Mouse (Mus musculus): ENCODE results near the gene Chaf1b. TPM values are rescaled to one million over a fixed set of nuclear protein-coding genes. Genes with fewer than 3 reads are reported as not detected.

Gene Chaf1b
- polyA plus RNA-seq, 1 experiment from 2014 or later, result 70.7 TPM

DNA sequence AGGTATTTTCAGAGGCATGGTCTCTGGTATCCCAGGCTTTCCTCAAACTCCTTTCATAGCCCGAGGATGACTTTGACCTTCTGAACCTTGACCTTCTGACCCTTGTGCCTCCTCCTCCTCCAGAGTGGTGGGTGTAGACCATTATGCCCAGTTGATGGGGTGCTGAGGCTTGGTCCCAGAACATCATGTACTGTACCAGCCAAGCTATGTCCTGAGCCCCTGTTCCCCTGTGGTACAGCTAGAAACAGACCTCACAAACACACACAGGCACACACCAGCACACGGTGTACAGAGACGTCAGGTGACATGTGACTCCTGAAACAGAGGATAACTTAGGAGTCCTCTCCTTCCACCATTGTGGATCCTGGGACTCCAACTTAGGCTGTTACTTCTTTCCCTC is 29.1 kb downstream of the Chaf1b start:
- DNase-seq (ENCODE audit: low spot score), result no peak

DNA sequence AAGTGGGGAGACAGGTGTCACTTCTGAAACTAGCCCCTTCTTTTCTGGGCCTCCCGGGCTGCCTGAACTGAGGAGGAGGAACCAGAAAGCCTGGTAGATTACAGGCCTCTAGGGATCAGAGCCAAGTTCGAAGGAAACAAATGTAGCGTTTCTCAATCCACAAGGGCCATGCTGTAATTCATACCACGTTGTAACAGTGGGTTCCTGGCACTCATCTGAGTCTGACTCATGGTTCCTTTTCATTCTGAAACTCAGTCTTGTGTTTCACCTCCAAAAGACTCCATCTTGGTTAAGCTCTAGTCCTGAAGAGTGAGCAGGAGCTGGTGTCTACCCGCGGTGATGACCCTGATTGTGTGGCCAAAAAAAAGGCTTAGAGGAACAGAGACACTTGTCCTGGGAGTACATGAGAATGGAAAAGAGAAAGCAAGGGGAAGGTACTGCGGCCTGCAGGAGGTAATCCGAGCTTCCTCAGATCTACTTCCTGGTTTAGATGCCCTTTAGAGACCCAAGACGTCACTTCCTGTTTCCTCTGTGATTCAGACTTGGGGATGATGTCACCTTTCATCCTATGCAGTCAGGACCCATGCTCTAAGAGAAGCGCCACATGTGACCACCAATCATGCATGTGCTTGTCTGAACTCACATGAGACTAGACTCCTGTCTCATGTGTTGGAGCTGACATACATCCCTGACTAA is 30.3 kb downstream of the Chaf1b start:
- peak; percentile 64 for DNase-seq (ENCODE audit: low spot score)

DNA sequence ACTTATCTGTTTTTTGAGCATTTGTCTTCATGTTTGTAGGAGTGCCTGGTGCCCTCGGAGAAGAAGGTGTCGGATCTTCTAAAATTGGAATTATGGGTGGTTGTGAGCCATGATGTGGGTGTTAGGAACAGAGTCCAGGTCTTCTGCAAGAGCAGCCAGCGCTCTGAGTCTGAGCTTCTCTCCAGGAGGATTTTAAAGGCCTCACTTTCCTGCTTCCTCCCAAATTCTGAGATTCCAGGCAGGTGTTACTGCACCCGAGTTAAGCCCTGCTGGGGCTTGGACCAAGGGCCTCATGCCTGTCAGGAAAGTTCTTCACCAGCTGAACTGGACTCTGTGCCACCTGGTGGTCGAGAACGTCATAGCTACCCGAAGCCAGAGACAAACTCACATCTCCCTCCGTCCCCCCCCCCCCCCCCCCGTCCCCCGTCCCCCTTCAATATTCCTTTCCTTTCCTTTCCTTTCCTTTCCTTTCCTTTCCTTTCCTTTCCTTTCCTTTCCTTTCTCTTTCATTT is 31.7 kb downstream of the Chaf1b start:
- peak; percentile 70 for DNase-seq (ENCODE audit: low spot score)

DNA sequence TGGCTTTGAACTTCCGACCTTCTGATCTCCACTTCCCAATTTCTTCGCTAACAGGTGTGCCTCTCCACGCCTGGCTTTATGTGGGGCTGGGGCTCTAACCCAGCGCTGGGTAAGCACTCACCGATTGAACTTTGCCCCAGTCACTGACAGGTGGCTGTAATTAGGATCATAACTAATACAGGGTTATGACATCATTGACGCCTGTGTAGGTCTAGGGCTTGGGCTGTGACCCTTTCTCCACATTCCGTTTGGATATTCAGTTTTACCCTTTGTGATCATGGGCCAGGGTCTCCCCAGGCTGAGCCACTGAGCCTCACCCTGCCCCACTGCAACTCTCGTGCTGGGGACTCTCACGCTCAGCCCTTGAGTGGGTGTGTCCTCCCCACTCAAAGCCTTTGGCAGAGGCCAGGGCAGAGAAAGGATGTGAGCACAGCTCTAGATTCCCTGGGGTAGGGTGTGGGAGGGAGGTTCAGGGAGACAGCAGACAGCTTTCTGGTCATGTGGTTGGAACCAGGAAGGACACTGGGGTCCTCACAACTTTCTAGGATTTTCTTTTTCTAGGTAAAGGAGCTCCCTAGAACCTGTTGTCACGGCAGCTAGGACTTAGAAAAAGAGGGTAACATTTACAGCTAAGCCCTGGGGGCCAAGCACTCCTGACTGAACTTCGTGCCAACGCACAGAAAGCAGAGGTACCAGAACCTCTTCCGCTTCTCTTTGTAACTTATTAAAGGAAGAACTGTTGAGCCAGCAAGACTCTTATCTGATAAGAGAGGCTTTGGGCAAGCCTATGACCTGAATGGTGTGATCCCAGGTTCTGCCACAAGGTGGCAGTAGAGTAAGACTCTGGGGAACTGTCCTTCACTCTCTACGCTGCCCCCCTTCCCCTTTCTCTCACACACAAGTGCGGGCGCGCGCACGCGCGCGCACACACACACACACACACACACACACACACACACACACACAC is 34.3 kb downstream of the Chaf1b start:
- peak; percentile 89 for DNase-seq (ENCODE audit: low spot score)

DNA sequence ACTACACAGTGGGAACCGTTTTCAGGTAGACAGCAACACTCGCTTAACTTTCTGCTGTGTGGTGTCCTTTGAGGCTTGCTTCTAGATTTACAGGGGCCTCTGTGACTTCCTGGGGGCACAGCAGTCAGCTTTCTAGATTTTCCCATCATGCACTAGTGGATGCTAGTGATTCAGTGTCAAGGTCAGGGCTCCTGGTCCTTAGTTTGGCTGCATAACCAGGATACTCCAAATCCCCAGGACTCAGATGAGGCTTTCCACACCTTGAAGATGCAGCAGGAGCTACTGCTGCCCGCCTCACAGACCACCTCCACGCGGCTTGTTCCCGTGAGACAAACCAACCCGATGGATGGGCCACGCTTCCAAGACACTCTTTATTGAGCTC is 35.0 kb downstream of the Chaf1b start:
- DNase-seq (ENCODE audit: low spot score), result no peak

DNA sequence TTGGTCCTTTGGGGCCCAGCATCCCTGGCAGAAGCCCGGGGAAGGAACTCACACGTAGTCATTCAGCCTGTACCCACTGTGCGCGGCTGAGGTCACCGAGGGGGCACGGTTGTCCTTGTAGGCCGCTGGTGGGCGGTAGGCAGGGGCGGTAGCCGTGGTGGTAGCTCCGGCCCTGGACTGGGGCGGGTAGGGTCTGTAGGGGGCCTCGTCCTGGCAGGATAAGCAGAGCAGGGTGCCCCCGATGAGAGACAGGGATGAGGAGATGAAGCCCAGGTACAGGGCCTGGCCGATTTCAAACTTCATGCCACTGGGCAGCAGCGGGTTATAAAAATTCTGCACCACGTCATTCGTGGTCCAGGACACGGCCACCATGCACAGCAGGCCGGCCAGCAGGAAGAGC is 35.5 kb downstream of the Chaf1b start:
- no peak for DNase-seq (ENCODE audit: low spot score)

DNA sequence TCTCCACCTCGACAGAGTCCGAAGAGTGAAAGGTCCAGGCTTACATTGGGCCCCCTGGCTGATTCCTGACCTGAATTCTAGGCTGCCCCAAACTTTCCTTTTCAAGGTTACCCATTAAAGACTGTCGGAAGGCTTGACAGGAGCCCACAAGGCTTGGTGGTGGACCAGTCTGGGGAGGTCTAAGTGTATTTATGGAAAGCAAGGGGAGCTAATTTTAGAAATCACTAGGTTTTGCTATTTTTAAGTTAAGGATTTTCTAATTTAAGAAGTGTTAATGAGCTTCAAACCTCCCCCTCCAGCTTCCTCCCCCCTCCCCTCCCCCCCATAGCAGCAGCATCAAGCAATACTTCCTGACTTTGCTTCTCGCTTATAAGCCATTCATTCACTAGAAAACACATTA is 37.0 kb downstream of the Chaf1b start:
- no peak for DNase-seq (ENCODE audit: low spot score)

DNA sequence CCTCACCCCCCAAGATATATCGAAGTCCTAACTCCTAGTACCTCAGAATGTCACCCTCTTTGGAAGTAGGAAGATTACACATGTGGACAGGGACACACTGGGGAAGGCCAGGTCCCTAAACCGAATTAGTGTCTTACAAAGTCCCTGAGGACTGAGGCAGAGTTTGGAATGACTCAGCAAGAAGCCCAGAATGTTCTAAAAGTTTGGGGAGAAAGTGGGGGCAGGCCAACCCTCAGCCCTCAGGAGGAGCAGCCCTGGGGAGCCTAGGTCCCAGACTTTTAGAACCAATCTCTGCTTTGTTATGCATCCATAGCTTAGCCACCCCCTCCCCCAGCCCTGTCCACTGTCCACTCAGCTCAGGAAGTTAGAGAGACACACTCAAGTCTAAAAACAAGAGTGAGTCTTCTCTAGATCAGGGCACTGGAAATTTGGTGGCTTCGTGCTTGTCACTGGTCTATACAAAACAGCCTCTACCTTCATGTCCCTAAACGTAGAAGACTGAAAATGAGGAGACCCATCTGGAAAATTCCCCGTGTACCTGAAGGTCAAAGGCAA is 39.2 kb downstream of the Chaf1b start:
- no peak for DNase-seq (ENCODE audit: low spot score)

DNA sequence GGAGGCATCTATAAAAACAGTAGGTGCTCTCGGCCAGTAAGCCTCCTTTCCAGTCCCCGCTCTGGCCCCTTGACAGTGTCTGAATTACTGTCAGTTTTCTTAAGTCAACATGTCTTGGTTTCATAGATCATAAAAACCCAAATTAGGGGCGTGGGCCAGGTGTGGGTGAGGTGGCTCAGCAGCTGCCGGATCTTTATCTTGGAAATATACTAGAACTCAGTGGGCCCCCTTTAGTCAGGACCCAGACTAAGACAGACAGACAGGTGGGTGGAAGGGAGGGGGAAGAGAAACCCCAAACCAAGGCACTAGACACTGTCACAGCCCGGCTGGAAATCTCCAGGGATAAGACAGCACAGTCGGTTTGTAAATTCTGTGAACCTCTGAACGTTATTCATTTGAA is 40.1 kb downstream of the Chaf1b start:
- no peak for DNase-seq (ENCODE audit: low spot score)

DNA sequence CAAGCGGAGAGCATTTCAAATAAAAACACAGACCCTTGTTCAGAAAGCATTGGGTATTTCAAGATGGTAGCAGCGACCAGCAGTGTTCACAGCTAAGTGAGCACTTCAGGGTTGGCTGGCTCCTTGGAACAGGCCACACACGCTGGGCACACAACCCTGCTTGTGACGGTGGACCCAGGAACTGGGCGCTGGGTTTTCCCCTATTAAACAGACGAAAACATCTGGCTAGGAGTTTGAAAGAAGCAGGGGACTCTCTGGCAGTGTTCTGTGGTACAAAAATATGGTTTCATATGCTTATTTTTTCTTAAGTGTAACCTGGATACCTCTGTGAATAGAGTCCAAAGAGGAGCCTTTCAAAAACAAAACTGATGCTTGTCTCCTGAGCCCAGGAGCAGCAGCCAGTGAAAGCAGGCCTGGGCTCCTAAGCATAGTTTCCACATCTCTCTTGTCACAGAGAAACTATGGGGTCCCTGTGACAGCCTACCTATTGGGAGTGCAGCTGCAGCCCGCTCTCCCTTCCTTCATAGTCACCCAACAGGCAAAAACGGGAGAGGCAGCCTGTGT is 42.1 kb downstream of the Chaf1b start:
- DNase-seq (ENCODE audit: low spot score), result no peak

DNA sequence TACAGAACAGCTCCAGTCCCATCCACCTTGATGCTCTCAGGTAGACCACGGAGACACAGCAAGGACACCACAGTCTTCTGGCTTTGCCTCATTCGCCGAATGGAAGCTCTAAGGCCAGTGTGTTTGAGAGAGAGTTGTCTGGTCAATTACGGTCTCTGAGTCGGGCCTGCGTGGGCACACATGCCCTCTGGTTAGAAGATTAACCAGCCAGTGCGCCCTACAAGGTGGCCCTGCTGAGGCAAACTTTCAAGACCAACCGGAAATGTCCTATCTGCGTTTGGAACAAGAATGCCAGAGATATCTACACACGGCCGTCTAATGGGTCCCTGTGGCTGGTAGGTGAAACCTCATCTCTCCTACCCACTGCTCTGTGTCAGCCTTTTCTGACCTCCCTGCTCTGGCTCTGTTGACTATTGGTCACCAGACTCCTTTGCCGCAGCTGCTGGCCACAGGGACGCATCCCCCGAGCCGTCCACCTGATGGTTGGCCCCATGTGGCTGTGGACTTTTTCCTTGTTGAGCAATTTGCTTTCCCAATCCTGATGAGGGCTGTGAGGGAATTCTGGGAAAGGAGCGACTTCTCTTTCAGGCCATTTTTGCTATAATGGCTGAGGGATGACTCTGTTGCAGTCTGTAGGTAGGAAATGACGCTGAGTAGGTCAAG is 45.8 kb downstream of the Chaf1b start:
- no peak for DNase-seq (ENCODE audit: low spot score)

DNA sequence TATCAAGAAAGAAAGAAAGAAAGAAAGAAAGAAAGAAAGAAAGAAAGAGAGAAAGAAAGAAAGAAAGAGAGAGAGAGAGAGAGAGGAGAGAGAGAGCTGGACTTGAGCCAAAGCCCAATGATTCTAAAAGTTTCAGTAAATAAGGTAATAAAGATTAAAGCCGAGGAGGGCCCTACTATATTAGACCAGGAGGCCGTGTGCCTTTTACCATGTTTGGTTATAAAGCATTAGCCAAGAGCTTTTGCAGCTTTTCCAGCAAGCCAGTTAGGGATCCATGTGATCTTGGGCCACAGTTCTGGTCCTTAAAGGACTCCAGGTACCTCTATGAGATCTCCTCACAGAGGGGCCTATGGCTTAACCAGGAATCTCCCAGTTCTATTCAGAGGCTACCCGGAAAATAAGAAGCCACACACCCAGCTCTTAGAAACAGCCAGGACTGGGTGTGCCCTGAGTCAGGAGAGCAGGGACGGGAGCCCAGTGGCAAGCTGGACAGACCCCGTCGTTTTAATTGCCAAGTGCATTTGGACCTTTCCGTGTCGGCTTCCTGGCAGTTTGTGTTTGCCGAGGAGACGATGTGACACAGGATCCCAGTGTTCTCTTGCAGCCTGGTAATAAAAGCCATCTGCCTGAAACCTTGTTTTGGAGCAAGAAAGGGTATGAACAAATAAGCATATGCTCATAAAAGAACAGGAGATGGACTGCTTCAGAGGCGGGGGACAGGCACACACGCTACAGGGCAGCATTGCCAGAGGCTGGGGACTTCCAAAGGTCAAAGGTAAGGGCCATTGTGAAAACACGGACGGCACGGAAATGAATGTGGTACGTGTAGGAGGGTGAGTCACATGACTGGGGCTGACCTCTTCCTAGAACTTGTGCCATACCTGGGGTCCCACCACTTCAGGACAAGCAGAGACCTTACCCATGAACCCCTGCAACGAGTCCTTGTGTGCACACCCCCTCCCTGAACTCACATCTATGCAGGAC is 48.8 kb downstream of the Chaf1b start:
- DNase-seq (ENCODE audit: low spot score), result no peak

DNA sequence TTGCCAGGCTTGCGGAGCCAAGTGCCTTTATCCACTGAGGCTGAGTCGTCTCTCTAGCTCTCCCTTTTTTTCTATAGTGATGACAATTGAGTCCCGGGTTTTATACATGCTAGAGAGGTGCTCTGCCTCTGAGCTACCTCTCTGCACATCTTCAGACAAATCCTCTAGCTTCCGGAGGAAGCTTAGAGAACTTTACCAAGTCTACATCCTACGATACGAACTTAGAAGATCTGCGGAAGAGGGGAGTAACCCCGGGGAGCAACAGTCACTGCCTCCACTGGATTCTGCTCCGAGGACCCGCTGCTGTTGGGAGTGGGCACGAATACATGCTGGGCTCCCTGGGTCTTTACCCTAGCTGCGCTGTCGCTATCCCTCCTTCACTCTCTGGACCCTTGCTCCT is 50.9 kb downstream of the Chaf1b start:
- DNase-seq (ENCODE audit: low spot score), result no peak

DNA sequence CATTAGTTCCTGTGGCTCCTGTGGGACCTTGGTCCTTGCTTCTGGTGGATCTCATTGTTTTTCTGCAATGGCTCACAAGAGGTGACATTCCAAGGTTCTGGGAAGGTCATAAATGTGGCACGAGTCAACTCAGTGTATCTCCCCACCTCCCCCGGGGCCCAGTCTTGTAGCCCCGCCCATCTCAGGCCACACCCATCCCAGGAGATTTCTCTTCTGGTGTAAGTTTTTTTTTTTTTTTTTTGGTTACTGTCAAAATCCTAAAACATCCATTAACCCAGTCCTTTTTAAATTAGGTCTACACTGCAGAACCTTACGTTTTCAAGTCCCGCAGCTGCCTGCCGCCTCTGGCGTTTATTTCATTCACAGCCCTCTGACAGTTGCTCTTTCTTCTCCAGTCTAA is 51.3 kb downstream of the Chaf1b start:
- DNase-seq (ENCODE audit: low spot score), result peak; percentile 50

DNA sequence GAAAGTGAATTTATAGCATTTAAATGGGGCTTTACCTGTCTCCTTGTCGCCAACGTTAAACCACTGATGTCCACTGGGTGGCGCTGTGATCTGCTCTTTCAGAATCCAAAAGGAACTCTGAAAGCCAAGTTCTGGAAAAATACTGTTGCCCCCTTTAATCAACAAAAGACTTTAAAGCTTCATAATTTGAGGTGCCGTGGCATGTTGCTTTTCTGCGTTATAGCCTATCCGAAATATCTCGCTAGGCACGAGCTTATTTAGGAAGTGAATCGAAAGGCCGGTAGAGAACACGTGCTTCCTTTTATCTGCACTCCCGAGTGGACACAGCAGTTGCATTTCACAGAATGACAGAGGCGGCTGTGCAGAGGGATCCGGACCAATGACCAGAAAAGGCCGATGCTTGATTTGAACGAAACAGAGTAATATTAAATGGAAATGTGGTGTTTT is 54.7 kb downstream of the Chaf1b start:
- peak; percentile 64 for DNase-seq (ENCODE audit: low spot score)

DNA sequence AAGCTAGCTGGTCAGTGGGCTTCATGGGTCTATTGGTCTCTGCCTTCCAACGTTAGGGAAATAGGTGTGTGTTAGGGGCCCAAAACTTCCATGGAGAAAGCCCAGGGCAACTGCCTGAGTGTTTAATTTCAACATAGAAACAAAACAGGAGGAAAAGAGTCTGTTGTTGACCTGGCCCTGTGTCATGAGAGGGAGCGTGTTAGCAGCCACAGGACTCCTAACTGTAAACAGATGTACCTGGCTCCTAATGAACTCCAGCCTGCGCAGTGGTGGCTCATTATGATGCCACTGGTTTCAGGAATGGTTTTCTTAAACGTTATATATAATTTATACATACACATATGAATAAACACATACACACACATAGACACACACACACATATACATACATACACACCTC is 56.3 kb downstream of the Chaf1b start:
- DNase-seq (ENCODE audit: low spot score), result no peak

DNA sequence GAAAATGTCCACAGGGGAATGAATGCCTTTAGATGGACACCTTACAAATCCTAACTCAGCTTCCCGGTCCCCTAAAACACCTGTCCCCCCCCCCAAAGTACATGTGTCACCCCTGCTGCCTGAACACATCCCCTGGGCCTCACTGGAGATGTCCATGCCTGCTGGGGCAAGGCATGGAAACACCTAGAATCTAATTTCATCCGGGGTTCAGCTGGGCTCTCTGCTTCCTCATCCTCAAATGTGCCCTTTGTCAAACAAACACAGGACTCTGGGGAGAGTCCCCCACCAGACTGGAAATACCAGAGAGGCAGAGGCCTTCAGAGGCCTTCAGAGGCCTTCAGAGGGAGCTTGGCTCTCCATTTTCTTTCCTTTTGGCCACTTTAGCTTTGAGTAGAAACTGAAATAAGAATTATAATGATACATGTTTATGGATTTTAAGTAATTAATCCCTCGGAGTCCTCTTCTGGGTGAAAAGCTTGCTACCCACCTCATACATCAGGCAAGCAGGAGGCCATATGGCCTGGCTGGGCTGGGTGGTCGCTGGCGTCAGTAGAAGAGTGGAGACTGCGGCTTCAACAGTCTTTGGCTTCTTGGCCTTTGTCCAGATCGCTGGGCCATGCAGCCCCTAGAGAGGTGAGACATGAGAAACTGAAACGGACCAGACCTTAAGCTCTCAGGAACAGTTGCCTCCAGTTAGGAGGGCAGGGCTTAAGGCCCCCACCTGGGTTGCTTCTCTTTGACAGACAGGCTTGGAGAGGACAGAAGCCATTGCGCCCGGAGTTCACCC is 58.3 kb downstream of the Chaf1b start:
- no peak for DNase-seq (ENCODE audit: low spot score)

DNA sequence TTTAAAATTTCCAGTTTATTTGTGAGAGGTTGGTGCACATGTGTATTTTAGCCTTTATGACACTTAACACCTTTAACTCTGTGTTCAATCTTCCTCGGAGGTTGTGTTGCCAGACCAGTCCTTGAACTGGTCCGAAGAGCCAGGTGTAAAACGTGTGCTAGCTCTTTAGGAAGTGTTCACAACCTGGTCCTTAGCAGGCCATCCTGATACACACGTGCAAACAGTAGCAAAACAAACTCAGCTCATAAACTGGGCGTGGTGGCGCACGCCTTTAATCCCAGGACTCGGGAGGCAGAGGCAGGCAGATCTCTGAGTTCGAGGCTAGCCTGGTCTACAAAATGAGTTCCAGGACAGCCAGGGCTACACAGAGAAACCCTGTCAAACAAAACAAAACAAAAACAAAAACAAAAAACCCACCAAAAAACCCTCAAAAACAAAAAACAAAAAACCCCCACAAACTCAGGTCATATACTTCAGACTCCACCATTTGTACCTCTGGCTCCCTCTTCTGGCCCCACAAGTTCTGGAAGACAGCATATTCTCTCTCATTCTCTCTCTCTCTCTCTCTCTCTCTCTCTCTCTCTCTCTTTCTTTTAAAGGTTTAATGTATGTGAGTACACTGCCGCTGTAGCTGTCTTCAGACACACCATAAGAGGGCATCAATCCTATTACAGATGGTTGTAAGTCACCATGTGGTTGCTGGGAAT is 59.2 kb downstream of the Chaf1b start:
- no peak for DNase-seq (ENCODE audit: low spot score)

All from thymus, postnatal 0 days (tissue).